Mouse (Mus musculus) MEL (cell line): ENCODE data around the gene Tob2. TPM values are rescaled to one million over a fixed set of nuclear protein-coding genes. Genes with fewer than 3 reads are reported as not detected.

Experiments
- DNase-seq: peaks from one replicate; pipeline ENCODE4 v3.0.0; 2011; ENCODE audit warnings: low read depth, low spot score
- H3K27ac ChIP-seq: 2 replicates; pipeline ENCODE4 v1.5.1; 2012; ENCODE audit warnings: low read depth, mild to moderate bottlenecking, control low read depth, low read length, moderate library complexity; ENCODE audit not compliant: control insufficient read depth
- H3K27me3 ChIP-seq, 2 experiments: fragments of 150-350 bp in 1 of 2; sonication (generic) in 1 of 2; 2 replicates each; pipeline ENCODE4 v1.6.1; 2012; ENCODE audit warnings: low read length in 2 of 2, mild to moderate bottlenecking in 2 of 2, improper control_type of control experiment in 1 of 2, moderate library complexity in 1 of 2; ENCODE audit not compliant: insufficient read depth in 2 of 2, control insufficient read depth in 1 of 2
- H3K36me3 ChIP-seq, 2 experiments: 2 replicates each; pipeline ENCODE4 v1.6.1; 2012 to 2014; ENCODE audit warnings: low read length in 2 of 2, improper control_type of control experiment in 1 of 2, inconsistent platforms in 1 of 2, mild to moderate bottlenecking in 1 of 2; ENCODE audit not compliant: insufficient read depth in 2 of 2, control insufficient read depth in 1 of 2
- H3K4me1 ChIP-seq, 2 experiments: fragments of 150-350 bp in 1 of 2; sonication (generic) in 1 of 2; 2 replicates each; pipeline ENCODE4 v1.6.1; 2012; ENCODE audit warnings: low read length in 2 of 2, improper control_type of control experiment in 1 of 2, mild to moderate bottlenecking in 1 of 2; ENCODE audit not compliant: insufficient read depth in 2 of 2, control insufficient read depth in 1 of 2
- H3K4me3 ChIP-seq, 2 experiments: fragments of 150-350 bp in 1 of 2; sonication (generic) in 1 of 2; 2 replicates each; pipeline ENCODE4 v1.5.1; 2012; ENCODE audit warnings: low read depth in 2 of 2, low read length in 2 of 2, mild to moderate bottlenecking in 2 of 2, moderate library complexity in 2 of 2, control low read depth in 1 of 2, improper control_type of control experiment in 1 of 2; ENCODE audit not compliant: control insufficient read depth in 1 of 2, insufficient read depth in 1 of 2
- H3K79me2 ChIP-seq: 2 replicates; pipeline ENCODE4 v1.6.1; 2012; ENCODE audit warnings: mild to moderate bottlenecking, low read length, moderate library complexity; ENCODE audit not compliant: control insufficient read depth, poor library complexity, insufficient read depth
- H3K9ac ChIP-seq: 2 replicates; pipeline ENCODE4 v1.6.1; 2012; ENCODE audit warnings: low read depth, mild to moderate bottlenecking, control low read depth, low read length, moderate library complexity; ENCODE audit not compliant: control insufficient read depth, poor library complexity, severe bottlenecking
- H3K9me3 ChIP-seq: fragments of 150-350 bp; sonication (generic); replicated peaks from 2 replicates; pipeline ENCODE4 v1.6.1; 2012; ENCODE audit warnings: mild to moderate bottlenecking, low read length, improper control_type of control experiment, moderate library complexity; ENCODE audit not compliant: insufficient read depth
- BHLHE40 ChIP-seq: IDR thresholded peaks from 2 replicates; pipeline ENCODE4 v1.6.1; 2012; ENCODE audit warnings: low read depth, mild to moderate bottlenecking, inconsistent platforms, low read length, improper control_type of control experiment, borderline replicate concordance
- CHD1 ChIP-seq: IDR thresholded peaks from 2 replicates; pipeline ENCODE4 v1.6.1; 2012; ENCODE audit warnings: low read depth, mild to moderate bottlenecking, inconsistent platforms, low read length, improper control_type of control experiment
- CHD2 ChIP-seq: IDR thresholded peaks from 2 replicates; pipeline ENCODE4 v1.6.1; 2011; ENCODE audit warnings: low read length, improper control_type of control experiment
- CTCF ChIP-seq, 3 experiments: IDR thresholded peaks in 2 of 3; conservative IDR thresholded peaks in 1 of 3; 2 replicates each; pipeline ENCODE4 v1.5.1; 2011 to 2012; ENCODE audit warnings: low read length in 3 of 3, low read depth in 2 of 3, mild to moderate bottlenecking in 2 of 3, improper control_type of control experiment in 1 of 3, inconsistent platforms in 1 of 3, mixed read lengths in 1 of 3, moderate library complexity in 1 of 3; ENCODE audit not compliant: control insufficient read depth in 1 of 3, insufficient read depth in 1 of 3, poor library complexity in 1 of 3, severe bottlenecking in 1 of 3
- E2F4 ChIP-seq: IDR thresholded peaks from 2 replicates; pipeline ENCODE4 v1.6.1; 2011; ENCODE audit warnings: low read depth, low read length, improper control_type of control experiment, borderline replicate concordance
- ETS1 ChIP-seq: IDR thresholded peaks from 2 replicates; pipeline ENCODE4 v1.6.1; 2012; ENCODE audit warnings: low read depth, mild to moderate bottlenecking, inconsistent platforms, low read length, improper control_type of control experiment, moderate library complexity
- GATA1 ChIP-seq: IDR thresholded peaks from 2 replicates; pipeline ENCODE4 v1.6.1; 2011; ENCODE audit warnings: low read depth, low read length, improper control_type of control experiment
- MAFK ChIP-seq: IDR thresholded peaks from 2 replicates; pipeline ENCODE4 v1.6.1; 2011; ENCODE audit warnings: low read depth, mild to moderate bottlenecking, low read length, improper control_type of control experiment, borderline replicate concordance
- MAX ChIP-seq: IDR thresholded peaks from 2 replicates; pipeline ENCODE4 v1.6.1; 2011; ENCODE audit warnings: low read length, improper control_type of control experiment
- MAZ ChIP-seq: IDR thresholded peaks from 2 replicates; pipeline ENCODE4 v1.6.1; 2012; ENCODE audit warnings: low read depth, mild to moderate bottlenecking, inconsistent platforms, low read length, improper control_type of control experiment
- MEF2A ChIP-seq: IDR thresholded peaks from 2 replicates; pipeline ENCODE4 v1.6.1; 2014; ENCODE audit warnings: low read depth, mild to moderate bottlenecking, inconsistent platforms, low read length, improper control_type of control experiment; ENCODE audit not compliant: poor library complexity, insufficient replicate concordance, severe bottlenecking; ENCODE audit errors: extremely low read depth
- MXI1 ChIP-seq: IDR thresholded peaks from 2 replicates; pipeline ENCODE4 v1.6.1; 2011; ENCODE audit warnings: mild to moderate bottlenecking, low read depth, low read length, improper control_type of control experiment
- MYC ChIP-seq: IDR thresholded peaks from 2 replicates; pipeline ENCODE4 v1.6.1; 2011; ENCODE audit warnings: low read depth, mild to moderate bottlenecking, low read length, improper control_type of control experiment, moderate library complexity
- NELFE ChIP-seq: IDR thresholded peaks from 2 replicates; pipeline ENCODE4 v1.6.1; 2011; ENCODE audit warnings: low read depth, low read length, improper control_type of control experiment
- NRF1 ChIP-seq: IDR thresholded peaks from 2 replicates; pipeline ENCODE4 v1.6.1; 2014; ENCODE audit warnings: low read depth, mild to moderate bottlenecking, inconsistent platforms, low read length, improper control_type of control experiment, moderate library complexity; ENCODE audit not compliant: poor library complexity, insufficient read depth, severe bottlenecking
- POLR2A ChIP-seq, 2 experiments: IDR thresholded peaks; 2 replicates each; pipeline ENCODE4 v1.6.1; 2011 to 2012; ENCODE audit warnings: low read length in 2 of 2, mild to moderate bottlenecking in 2 of 2, control low read depth in 1 of 2, improper control_type of control experiment in 1 of 2, low read depth in 1 of 2, moderate library complexity in 1 of 2; ENCODE audit not compliant: control insufficient read depth in 1 of 2, insufficient read depth in 1 of 2, poor library complexity in 1 of 2
- RAD21 ChIP-seq: IDR thresholded peaks from 2 replicates; pipeline ENCODE4 v1.6.1; 2011; ENCODE audit warnings: mild to moderate bottlenecking, low read depth, low read length, improper control_type of control experiment
- SMC3 ChIP-seq: IDR thresholded peaks from 2 replicates; pipeline ENCODE4 v1.6.1; 2011; ENCODE audit warnings: low read depth, low read length, improper control_type of control experiment
- TAL1 ChIP-seq: IDR thresholded peaks from 2 replicates; pipeline ENCODE4 v1.6.1; 2012; ENCODE audit warnings: mild to moderate bottlenecking, inconsistent platforms, low read length, moderate library complexity, mixed read lengths
- TBP ChIP-seq: IDR thresholded peaks from 2 replicates; pipeline ENCODE4 v1.8.0; 2011; ENCODE audit warnings: low read depth, low read length, improper control_type of control experiment
- UBTF ChIP-seq: IDR thresholded peaks from 2 replicates; pipeline ENCODE4 v1.6.1; 2012; ENCODE audit warnings: low read depth, mild to moderate bottlenecking, inconsistent platforms, low read length, improper control_type of control experiment, moderate library complexity, borderline replicate concordance; ENCODE audit not compliant: insufficient read depth
- ZC3H11A ChIP-seq: IDR thresholded peaks from 2 replicates; pipeline ENCODE4 v1.6.1; 2012; ENCODE audit warnings: low read depth, mild to moderate bottlenecking, inconsistent platforms, low read length, improper control_type of control experiment
- ZMIZ1 ChIP-seq: IDR thresholded peaks from 2 replicates; pipeline ENCODE4 v1.6.1; 2012; ENCODE audit warnings: low read depth, mild to moderate bottlenecking, inconsistent platforms, low read length, improper control_type of control experiment, moderate library complexity
- ZNF384 ChIP-seq: IDR thresholded peaks from 2 replicates; pipeline ENCODE4 v1.6.1; 2012; ENCODE audit warnings: low read depth, mild to moderate bottlenecking, inconsistent platforms, low read length, improper control_type of control experiment
- polyA plus RNA-seq, 2 experiments: library from polyadenylated mRNA; stranded (reverse) in 1 of 2; unstranded in 1 of 2; fragments of >175 nt in 1 of 2; fragments of >200 nt in 1 of 2; gene quantifications; 2 replicates each; pipeline versions ENCODE4 v1.2.1 to v1.2.4; 2012; ENCODE audit warnings: low replicate concordance in 2 of 2, low read depth in 1 of 2; ENCODE audit not compliant: insufficient read length in 2 of 2, insufficient read depth in 1 of 2, missing spikeins in 1 of 2
- total RNA-seq: library from RNA; depleted of rRNA; stranded (reverse); fragments of 300-350 nt; gene quantifications from 2 replicates; pipeline ENCODE4 v1.2.3, GENCODE M21; 2012

Tob2 gene
- total and polyA plus RNA-seq, 3 experiments = 20.7 to 23.5 TPM; not detected in 1

DNA sequence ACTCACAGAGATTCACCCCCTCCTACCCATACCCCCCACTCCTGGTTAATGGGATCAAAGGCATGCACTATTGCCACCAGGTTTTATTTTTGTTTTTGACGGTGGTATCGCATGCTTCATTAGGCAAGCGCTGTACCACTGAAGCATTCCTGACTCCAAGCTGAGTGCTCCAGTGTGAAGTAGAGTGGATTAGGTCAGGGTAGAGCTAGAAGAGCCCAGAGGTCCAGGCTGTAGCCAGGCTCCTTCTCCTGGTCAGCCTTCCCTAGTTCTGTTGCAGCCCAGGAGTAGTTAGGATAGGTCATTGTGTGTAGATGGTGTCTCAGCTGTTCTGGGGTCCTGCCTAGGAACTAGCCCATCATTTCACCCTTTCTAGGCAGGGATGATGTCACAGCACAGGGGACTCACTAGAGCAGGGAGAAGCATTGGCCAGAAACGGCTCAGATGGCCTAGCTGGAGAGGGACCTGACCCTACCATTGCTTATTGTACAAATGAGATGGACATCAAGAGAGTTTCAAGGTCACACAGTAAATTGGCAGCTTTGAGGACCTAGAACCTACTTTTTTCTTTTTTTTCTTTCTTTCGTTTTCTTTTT lies 13.5 kb downstream of the Tob2 start:
- Histone ChIP-seq H3K4me1 (peaks cover 0 to under 1% of the 10 kb centered on the region in 2 experiments; a peak in 1 of 4 replicates), H3K79me2 (peaks cover 10% of the 10 kb centered on the region), H3K36me3 (no peaks in the 10 kb centered on the region), H3K27ac (no peak overlapping the region), H3K9me3 (no peaks in the 10 kb centered on the region), H3K27me3 (no peaks in the 10 kb centered on the region), H3K4me3 (no peak overlapping the region), H3K9ac (no peak overlapping the region)
- no peak for DNase-seq
- TF ChIP-seq UBTF = no peak
- TF ChIP-seq TAL1 = no peak
- no peak for TF ChIP-seq ETS1
- no peak for TF ChIP-seq POLR2A (IDR thresholded peaks at IDR 0.05; ENCODE audit: control insufficient read depth in 1 of 2, insufficient read depth in 1 of 2, low read depth in 1 of 2, low read length in 2 of 2, poor library complexity in 1 of 2)
- no peak for TF ChIP-seq ZMIZ1
- TF ChIP-seq GATA1 = no peak
- TF ChIP-seq MAFK = no peak
- no peak for TF ChIP-seq CTCF (IDR thresholded peaks at IDR 0.05 in 2 of 3, conservative IDR thresholded peaks at IDR 0.05 in 1 of 3; ENCODE audit: control insufficient read depth in 1 of 3, insufficient read depth in 1 of 3, low read depth in 2 of 3, low read length in 3 of 3, poor library complexity in 1 of 3, severe bottlenecking in 1 of 3)
- TF ChIP-seq MAZ = no peak
- no peak for TF ChIP-seq CHD1
- TF ChIP-seq BHLHE40 = no peak

DNA sequence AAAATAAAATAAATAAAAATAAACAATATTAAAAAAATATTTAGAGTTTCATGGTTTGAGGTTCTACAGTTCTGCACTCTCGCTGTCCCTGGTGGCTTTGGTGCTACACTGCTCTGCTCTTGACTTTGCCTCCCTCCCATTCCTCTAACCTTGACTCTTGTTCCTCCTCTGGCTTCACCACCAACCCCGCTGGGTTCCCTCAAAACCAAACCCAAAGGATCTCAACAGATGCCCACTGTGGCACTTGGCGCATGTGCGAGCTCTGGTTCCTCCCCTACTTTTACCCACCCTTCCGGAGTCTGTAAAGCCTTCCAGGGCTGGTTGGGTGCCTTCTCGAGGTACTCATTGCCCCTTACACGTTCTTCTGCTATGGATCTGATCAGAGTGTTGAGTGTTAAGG lies 16.3 kb downstream of the Tob2 start:
- Histone ChIP-seq H3K4me1 (peaks cover 7 to 12% of the 10 kb centered on the region in 2 experiments), H3K9me3 (no peaks in the 10 kb centered on the region), H3K79me2 (no peaks in the 10 kb centered on the region), H3K4me3 (no peak overlapping the region), H3K9ac (no peak overlapping the region), H3K36me3 (no peaks in the 10 kb centered on the region), H3K27me3 (no peaks in the 10 kb centered on the region), H3K27ac (no peak overlapping the region)
- TF ChIP-seq GATA1 (no peak), TBP (no peak), NELFE (no peak), CTCF (IDR thresholded peaks at IDR 0.05 in 2 of 3, conservative IDR thresholded peaks at IDR 0.05 in 1 of 3; ENCODE audit: control insufficient read depth in 1 of 3, insufficient read depth in 1 of 3, low read depth in 2 of 3, low read length in 3 of 3, poor library complexity in 1 of 3, severe bottlenecking in 1 of 3) (no peak), E2F4 (no peak), NRF1 (no peak), SMC3 (no peak), TAL1 (no peak), RAD21 (no peak), MXI1 (no peak), CHD2 (no peak), ZC3H11A (no peak), POLR2A (IDR thresholded peaks at IDR 0.05; ENCODE audit: control insufficient read depth in 1 of 2, insufficient read depth in 1 of 2, low read depth in 1 of 2, low read length in 2 of 2, poor library complexity in 1 of 2) (no peak), ZNF384 (no peak), MAX (no peak), MAZ (no peak), MEF2A (no peak), MYC (no peak)
- no peak for DNase-seq
